Mouse (Mus musculus): ENCODE data around the gene Pamr1.

The Pamr1 gene

GRCm38 (mm10) chr2:102563848-102564247, 14.0 kb downstream of the Pamr1 start:
- TF ChIP-seq GATA4 (IDR thresholded peaks at IDR 0.05; ENCODE audit: insufficient replicate concordance, low read length), result no peak

GRCm38 (mm10) chr2:102579248-102579647, 29.4 kb downstream of the Pamr1 start:
- no peak for TF ChIP-seq GATA4 (IDR thresholded peaks at IDR 0.05; ENCODE audit: insufficient replicate concordance, low read length)

GRCm38 (mm10) chr2:102589977-102590376, 40.2 kb downstream of the Pamr1 start:
- TF ChIP-seq GATA4 (IDR thresholded peaks at IDR 0.05; ENCODE audit: insufficient replicate concordance, low read length), result no peak

GRCm38 (mm10) chr2:102594535-102594934, 44.7 kb downstream of the Pamr1 start:
- no peak for TF ChIP-seq GATA4 (IDR thresholded peaks at IDR 0.05; ENCODE audit: insufficient replicate concordance, low read length)

GRCm38 (mm10) chr2:102595395-102596130, 45.8 kb downstream of the Pamr1 start:
- no peak for TF ChIP-seq GATA4 (IDR thresholded peaks at IDR 0.05; ENCODE audit: insufficient replicate concordance, low read length)

GRCm38 (mm10) chr2:102598911-102599721, 49.3 kb downstream of the Pamr1 start:
- TF ChIP-seq GATA4 (IDR thresholded peaks at IDR 0.05; ENCODE audit: insufficient replicate concordance, low read length), result no peak

GRCm38 (mm10) chr2:102600516-102600915, 50.7 kb downstream of the Pamr1 start:
- TF ChIP-seq GATA4 (IDR thresholded peaks at IDR 0.05; ENCODE audit: insufficient replicate concordance, low read length), result no peak

- no peak for TF ChIP-seq GATA4 (IDR thresholded peaks at IDR 0.05; ENCODE audit: insufficient replicate concordance, low read length)
These were observed 60.7 kb downstream of the Pamr1 start for GRCm38 (mm10) chr2:102610485-102610884.

- TF ChIP-seq GATA4 (IDR thresholded peaks at IDR 0.05; ENCODE audit: insufficient replicate concordance, low read length), result no peak
These were observed 66.8 kb downstream of the Pamr1 start for GRCm38 (mm10) chr2:102616637-102617036.

- no peak for TF ChIP-seq GATA4 (IDR thresholded peaks at IDR 0.05; ENCODE audit: insufficient replicate concordance, low read length)
These were observed 71.1 kb downstream of the Pamr1 start for GRCm38 (mm10) chr2:102620744-102621429.

- no peak for TF ChIP-seq GATA4 (IDR thresholded peaks at IDR 0.05; ENCODE audit: insufficient replicate concordance, low read length)
These were observed 72.4 kb downstream of the Pamr1 start for GRCm38 (mm10) chr2:102622176-102622575.

- no peak for TF ChIP-seq GATA4 (IDR thresholded peaks at IDR 0.05; ENCODE audit: insufficient replicate concordance, low read length)
These were observed 73.1 kb downstream of the Pamr1 start for GRCm38 (mm10) chr2:102622943-102623342.

GRCm38 (mm10) chr2:102624538-102624937, 74.7 kb downstream of the Pamr1 start:
- TF ChIP-seq GATA4 (IDR thresholded peaks at IDR 0.05; ENCODE audit: insufficient replicate concordance, low read length), result no peak

GRCm38 (mm10) chr2:102632361-102632760, 82.5 kb downstream of the Pamr1 start:
- no peak for TF ChIP-seq GATA4 (IDR thresholded peaks at IDR 0.05; ENCODE audit: insufficient replicate concordance, low read length)

- no peak for TF ChIP-seq GATA4 (IDR thresholded peaks at IDR 0.05; ENCODE audit: insufficient replicate concordance, low read length)
These were observed 84.2 kb downstream of the Pamr1 start for GRCm38 (mm10) chr2:102634010-102634409.
